Comparison of ENCODE assay signal across 16 mouse cellular contexts in the genomic region with DNA sequence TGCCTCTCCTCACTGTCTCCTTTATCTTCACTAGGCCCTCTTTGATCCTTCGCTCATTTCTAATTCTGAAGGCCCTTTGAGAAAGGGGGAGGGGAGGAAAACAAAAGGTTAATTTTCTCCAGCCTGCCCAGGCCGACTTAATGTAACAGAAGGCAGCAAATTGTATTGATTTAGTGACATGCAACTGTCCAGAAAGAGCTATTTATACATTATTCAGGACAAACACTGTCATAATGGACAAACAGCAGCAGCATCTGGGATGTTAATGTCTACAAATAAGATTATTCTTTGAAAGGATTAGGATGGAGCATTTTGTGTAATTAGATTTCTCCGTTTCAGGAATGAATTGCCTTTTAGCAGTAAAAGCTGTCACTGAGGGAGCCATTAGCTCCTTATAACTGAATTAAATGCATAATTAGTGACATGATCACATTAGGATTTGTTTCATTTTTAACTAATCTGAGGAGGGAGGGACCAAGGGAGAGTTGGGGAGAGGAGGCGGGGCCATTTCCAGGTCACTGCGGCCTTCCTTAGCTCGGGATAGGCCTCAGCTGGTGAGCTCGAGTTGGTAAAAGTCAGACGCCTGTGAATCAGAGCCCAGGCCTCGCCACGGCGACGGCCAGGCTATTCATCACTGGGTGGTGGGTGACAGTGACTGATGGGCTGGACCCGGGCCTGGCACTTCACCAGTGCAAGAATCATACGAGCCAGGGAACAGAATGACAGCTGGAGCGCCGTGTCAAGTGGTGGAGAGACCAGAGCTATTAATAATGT.
DNase-seq lines count a peak whose midpoint lies in the region; ATAC-seq and TF ChIP-seq lines count a peak whose summit lies in the region.
"Had no signal": no experiment of that assay in that cellular context is flagged by ENCODE, and none has a peak within 500 bp of the region (broad histone marks: within the 10 kb centered on the region; RNA-seq: fewer than 3 reads in every experiment).

No protein-coding gene starts in this region.

- H3K4me3 ChIP-seq in forebrain, embryonic 13.5 days, result no peak overlapping the region
- H3K4me3 ChIP-seq in forebrain, embryonic 15.5 days, result no peak overlapping the region
- H3K4me3 ChIP-seq in hindbrain, embryonic 14.5 days (replicated peaks; ENCODE audit: low read length), result no peak overlapping the region
- H3K4me3 ChIP-seq in neural tube, embryonic 11.5 days (ENCODE audit: low read depth, low read length), result no peak overlapping the region
- no peak overlapping the region for H3K4me3 ChIP-seq in cerebellum, adult 2 months (replicated peaks; ENCODE audit: insufficient read depth, low read depth, low read length)
- H3K4me3 ChIP-seq: embryonic facial prominence, embryonic 13.5 days; left cerebral cortex, adult 2 months had no signal

- peak; percentile 47 for DNase-seq in brain, embryonic 14.5 days (ENCODE audit: low read depth)
- DNase-seq in hindbrain, embryonic 14.5 days (ENCODE audit: low spot score), result peak; percentile 70
- peak; percentile 62 for DNase-seq in neural tube, embryonic 11.5 days (ENCODE audit: low spot score)
- no peak for DNase-seq in cerebellum, adult 2 months
- DNase-seq: cerebellum, adult 18-20 months; thymus, postnatal 25 days had no signal

- H3K36me3 ChIP-seq in forebrain, embryonic 13.5 days (ENCODE audit: poor library complexity, severe bottlenecking), result no peaks in the 10 kb centered on the region
- no peaks in the 10 kb centered on the region for H3K36me3 ChIP-seq in forebrain, embryonic 15.5 days
- no peaks in the 10 kb centered on the region for H3K36me3 ChIP-seq in hindbrain, embryonic 14.5 days (replicated peaks; ENCODE audit: control insufficient read depth, insufficient read depth)
- H3K36me3 ChIP-seq in neural tube, embryonic 11.5 days (ENCODE audit: control insufficient read depth, insufficient read depth, low read length), result no peaks in the 10 kb centered on the region
- H3K36me3 ChIP-seq: embryonic facial prominence, embryonic 13.5 days had no signal

- no peak for TF ChIP-seq CTCF in brain, embryonic 14.5 days (IDR thresholded peaks at IDR 0.05; ENCODE audit: borderline replicate concordance, extremely low read depth, insufficient read depth, insufficient read length)
- no peak for TF ChIP-seq CTCF in cerebellum, adult 2 months (IDR thresholded peaks at IDR 0.05; ENCODE audit: borderline replicate concordance, insufficient read depth, low read depth, low read length)

- H3K27ac ChIP-seq in forebrain, embryonic 13.5 days, result no peak overlapping the region
- no peak overlapping the region for H3K27ac ChIP-seq in forebrain, embryonic 15.5 days (replicated peaks)
- 0 out of 2 replicates have a peak overlapping the region, but pooled peaks have one; percentile 49 for H3K27ac ChIP-seq in hindbrain, embryonic 14.5 days
- H3K27ac ChIP-seq in neural tube, embryonic 11.5 days (ENCODE audit: low read depth, low read length), result no peak overlapping the region
- H3K27ac ChIP-seq in cerebellum, adult 2 months (ENCODE audit: insufficient read depth, low read length), result no peak overlapping the region
- H3K27ac ChIP-seq: embryonic facial prominence, embryonic 13.5 days; left cerebral cortex, adult 2 months had no signal

- H3K4me1 ChIP-seq in forebrain, embryonic 13.5 days, result peaks cover 4% of the 10 kb centered on the region; the same call in 1 of the 2 replicates
- 0 out of 2 replicates have a peak, but pooled peaks cover 7% of the 10 kb centered on the region for H3K4me1 ChIP-seq in forebrain, embryonic 15.5 days
- H3K4me1 ChIP-seq in hindbrain, embryonic 14.5 days (replicated peaks; ENCODE audit: control insufficient read depth, insufficient read depth, low read length), result peaks cover 12% of the 10 kb centered on the region
- no peaks in the 10 kb centered on the region for H3K4me1 ChIP-seq in neural tube, embryonic 11.5 days (ENCODE audit: control insufficient read depth, insufficient read depth, low read length)
- H3K4me1 ChIP-seq in cerebellum, adult 2 months (ENCODE audit: control insufficient read depth, insufficient read depth, low read length), result no peaks in the 10 kb centered on the region
- H3K4me1 ChIP-seq: embryonic facial prominence, embryonic 13.5 days had no signal

- 49% methylated on average over 16 of the region's 16 CpGs for WGBS in forebrain, embryonic 13.5 days
- WGBS in forebrain, embryonic 15.5 days, result 51% methylated on average over 16 of the region's 16 CpGs
- 24% methylated on average over 16 of the region's 16 CpGs for WGBS in hindbrain, embryonic 14.5 days
- WGBS in neural tube, embryonic 11.5 days, result 43% methylated on average over 16 of the region's 16 CpGs
- 36% methylated on average over 16 of the region's 16 CpGs for WGBS in cerebellum, adult 2 months

- TF ChIP-seq POLR2A in brain, embryonic 14.5 days (IDR thresholded peaks at IDR 0.05; ENCODE audit: borderline replicate concordance, extremely low read depth, insufficient read depth, insufficient read length, poor library complexity, severe bottlenecking), result no peak
- no peak for TF ChIP-seq POLR2A in cerebellum, adult 2 months (IDR thresholded peaks at IDR 0.05; ENCODE audit: borderline replicate concordance, insufficient read depth, low read length)

- no peak overlapping the region for H3K9ac ChIP-seq in forebrain, embryonic 13.5 days
- H3K9ac ChIP-seq in forebrain, embryonic 15.5 days (replicated peaks), result no peak overlapping the region
- no peak overlapping the region for H3K9ac ChIP-seq in hindbrain, embryonic 14.5 days
- no peak overlapping the region for H3K9ac ChIP-seq in neural tube, embryonic 11.5 days (ENCODE audit: low read length)
- H3K9ac ChIP-seq: embryonic facial prominence, embryonic 13.5 days had no signal

- H3K9me3 ChIP-seq in forebrain, embryonic 13.5 days (replicated peaks), result no peaks in the 10 kb centered on the region
- H3K9me3 ChIP-seq in forebrain, embryonic 15.5 days, result no peaks in the 10 kb centered on the region
- H3K9me3 ChIP-seq in hindbrain, embryonic 14.5 days (ENCODE audit: control insufficient read depth, low read length), result no peaks in the 10 kb centered on the region
- no peaks in the 10 kb centered on the region for H3K9me3 ChIP-seq in neural tube, embryonic 11.5 days (ENCODE audit: control insufficient read depth, low read length)
- H3K9me3 ChIP-seq: embryonic facial prominence, embryonic 13.5 days had no signal

- ATAC-seq in forebrain, embryonic 13.5 days, result peak; percentile 69
- ATAC-seq in forebrain, embryonic 15.5 days (replicated peaks), result no peak
- peak; percentile 81; the same call in 1 of the 2 replicates for ATAC-seq in hindbrain, embryonic 14.5 days (ENCODE audit: low FRiP score)
- peak; percentile 84 for ATAC-seq in neural tube, embryonic 11.5 days (ENCODE audit: insufficient read depth, low FRiP score, low TSS enrichment)
- ATAC-seq in frontal cortex, adult (ENCODE audit: low TSS enrichment), result no peak
- no peak for ATAC-seq in megakaryocyte-erythroid progenitor cell, adult 5-6 weeks (replicated peaks; ENCODE audit: low FRiP score, low TSS enrichment, poor library complexity, severe bottlenecking)
- ATAC-seq: inflammation-experienced regulatory T-cells, adult 6 months; lung, postnatal 0 days; Patski had no signal

- peaks cover 4% of the 10 kb centered on the region; the same call in 1 of the 2 replicates for H3K27me3 ChIP-seq in forebrain, embryonic 13.5 days
- no peaks in the 10 kb centered on the region for H3K27me3 ChIP-seq in forebrain, embryonic 15.5 days
- H3K27me3 ChIP-seq in hindbrain, embryonic 14.5 days (ENCODE audit: control insufficient read depth, insufficient read depth, low read length), result peaks cover 43% of the 10 kb centered on the region
- no peaks in the 10 kb centered on the region for H3K27me3 ChIP-seq in neural tube, embryonic 11.5 days (ENCODE audit: control insufficient read depth, insufficient read depth, low read length)
- no peaks in the 10 kb centered on the region; the same call in 1 of the 2 replicates for H3K27me3 ChIP-seq in cerebellum, adult 2 months (ENCODE audit: control insufficient read depth, insufficient read depth, low read length)
- H3K27me3 ChIP-seq: embryonic facial prominence, embryonic 13.5 days had no signal

- no peak overlapping the region for H3K4me2 ChIP-seq in forebrain, embryonic 13.5 days
- no peak overlapping the region for H3K4me2 ChIP-seq in forebrain, embryonic 15.5 days (replicated peaks)
- peak overlapping the region; percentile 10; the same call in 1 of the 2 replicates for H3K4me2 ChIP-seq in hindbrain, embryonic 14.5 days (replicated peaks)
- H3K4me2 ChIP-seq in neural tube, embryonic 11.5 days (ENCODE audit: low read depth), result no peak overlapping the region
- H3K4me2 ChIP-seq: embryonic facial prominence, embryonic 13.5 days; heart, embryonic 11.5 days had no signal

Comparison
In these comparisons a context has a peak if more than half of its experiments do, and no peak if none do; other contexts are left out.
1. ATAC-seq: peak in forebrain, embryonic 13.5 days (single experiment), hindbrain, embryonic 14.5 days (single experiment) and neural tube, embryonic 11.5 days (single experiment); none in forebrain, embryonic 15.5 days (single experiment), frontal cortex, adult (single experiment) and megakaryocyte-erythroid progenitor cell, adult 5-6 weeks (single experiment).
2. DNase-seq: peak in brain, embryonic 14.5 days (single experiment), hindbrain, embryonic 14.5 days (single experiment) and neural tube, embryonic 11.5 days (single experiment); none in cerebellum, adult 2 months (0 of 2).